Mouse (Mus musculus) adrenal gland, adult (tissue): ENCODE measurements around the gene A930002H24Rik.

ENCODE experiments used
- DNase-seq, 2 experiments: peaks; one replicate each; pipeline ENCODE4 v3.0.0; 2022 to 2023; ENCODE audit warnings: low spot score in 1 of 2; ENCODE audit not compliant: inconsistent age in 2 of 2

A930002H24Rik gene

GRCm38 (mm10) chr17:63836641-63837040 lies 26.9 kb downstream of the A930002H24Rik start:
- no peak for DNase-seq

GRCm38 (mm10) chr17:63836223-63836622 lies 27.4 kb downstream of the A930002H24Rik start:
- DNase-seq: no peak

GRCm38 (mm10) chr17:63831550-63831949 lies 32.0 kb downstream of the A930002H24Rik start:
- DNase-seq: no peak

- DNase-seq: no peak
These were observed 34.8 kb downstream of the A930002H24Rik start for GRCm38 (mm10) chr17:63828561-63829332.

GRCm38 (mm10) chr17:63826767-63827166 lies 36.8 kb downstream of the A930002H24Rik start:
- DNase-seq: no peak

- no peak for DNase-seq
These were observed 37.4 kb downstream of the A930002H24Rik start for GRCm38 (mm10) chr17:63826196-63826595.

- no peak for DNase-seq
These were observed 39.5 kb downstream of the A930002H24Rik start for GRCm38 (mm10) chr17:63824141-63824540.

GRCm38 (mm10) chr17:63818444-63819027 lies 45.1 kb downstream of the A930002H24Rik start:
- no peak for DNase-seq

- DNase-seq: no peak
These were observed 50.0 kb downstream of the A930002H24Rik start for GRCm38 (mm10) chr17:63813552-63813951.
